Mouse (Mus musculus) neural tube, embryonic 11.5 days (tissue): ENCODE data around the gene D630003M21Rik. TPM values are rescaled to one million over a fixed set of nuclear protein-coding genes. Genes with fewer than 3 reads are reported as not detected.

Source experiments
- ATAC-seq: fragments of 200-750 bp; cut with Nextera tagmentation; 2 replicates; pipeline ENCODE4 v1.8.0; 2017; ENCODE audit warnings: moderate number of reproducible peaks, mild to moderate bottlenecking, moderate TSS enrichment, moderate library complexity; ENCODE audit not compliant: insufficient read depth, low FRiP score, low TSS enrichment
- DNase-seq: peaks from one replicate; pipeline ENCODE4 v3.0.0-alpha.2; 2015; ENCODE audit warnings: low spot score
- H3K27ac ChIP-seq: fragments of 300-500 bp; sonication (generic); 2 replicates; pipeline ENCODE4 v1.5.1; 2014; ENCODE audit warnings: low read depth, mild to moderate bottlenecking, low read length
- H3K27me3 ChIP-seq: fragments of 300-500 bp; sonication (generic); 2 replicates; pipeline ENCODE4 v1.6.1; 2014; ENCODE audit warnings: mild to moderate bottlenecking, low read length, mixed read lengths; ENCODE audit not compliant: control insufficient read depth, insufficient read depth
- H3K36me3 ChIP-seq: fragments of 300-500 bp; sonication (generic); 2 replicates; pipeline ENCODE4 v1.6.1; 2014; ENCODE audit warnings: mild to moderate bottlenecking, low read length, moderate library complexity, mixed read lengths; ENCODE audit not compliant: control insufficient read depth, insufficient read depth
- H3K4me1 ChIP-seq: fragments of 300-500 bp; sonication (generic); 2 replicates; pipeline ENCODE4 v1.6.1; 2014; ENCODE audit warnings: low read length, mixed read lengths; ENCODE audit not compliant: control insufficient read depth, insufficient read depth
- H3K4me2 ChIP-seq: fragments of 300-500 bp; sonication (generic); 2 replicates; pipeline ENCODE4 v1.6.1; 2014; ENCODE audit warnings: low read depth, mild to moderate bottlenecking, moderate library complexity
- H3K4me3 ChIP-seq: fragments of 300-500 bp; sonication (generic); 2 replicates; pipeline ENCODE4 v1.5.1; 2014; ENCODE audit warnings: low read depth, low read length
- H3K9ac ChIP-seq: fragments of 300-500 bp; sonication (generic); 2 replicates; pipeline ENCODE4 v1.6.1; 2014; ENCODE audit warnings: mild to moderate bottlenecking, low read length
- H3K9me3 ChIP-seq: fragments of 300-500 bp; sonication (generic); 2 replicates; pipeline ENCODE4 v1.6.1; 2016; ENCODE audit warnings: low read length; ENCODE audit not compliant: control insufficient read depth
- WGBS: fragments of 180-500 bp; shearing (Covaris S2); extraction: QIAGEN DNeasy Blood & Tissue Kit; methylation state at CpG from one replicate; pipeline ENCODE4 v1.1.7; 2014; 5-methylcytosine and 5-hydroxymethylcytosine counted together
- polyA plus RNA-seq: library from polyadenylated mRNA; unstranded; fragments of >200 nt; fragmentation: Nextera tagmentation; extraction: Ambion mirVana; gene quantifications from 2 replicates; pipeline ENCODE4 v1.2.1, GENCODE M21; 2014

The D630003M21Rik gene
- polyA plus RNA-seq, 1 experiment from 2014 or later: 3.6 TPM

GRCm38 (mm10) chr2:158141690-158142440, 87.2 kb downstream of the D630003M21Rik start:
- Histone ChIP-seq H3K9ac (no peak overlapping the region), H3K27me3 (peaks cover 6% of the 10 kb centered on the region; the same call in 1 of the 2 replicates), H3K4me3 (no peak overlapping the region), H3K4me1 (peaks cover 8% of the 10 kb centered on the region; the same call in 1 of the 2 replicates), H3K27ac (no peak overlapping the region), H3K9me3 (no peaks in the 10 kb centered on the region), H3K36me3 (no peaks in the 10 kb centered on the region), H3K4me2 (no peak overlapping the region)
- DNase-seq (no peak), ATAC-seq (no peak)
- WGBS: 90% methylated on average over 7 of the region's 7 CpGs

- Histone ChIP-seq H3K4me2 (no peak overlapping the region), H3K4me3 (no peak overlapping the region), H3K36me3 (no peaks in the 10 kb centered on the region), H3K9me3 (no peaks in the 10 kb centered on the region), H3K27me3 (peaks cover 6% of the 10 kb centered on the region; the same call in 1 of the 2 replicates), H3K9ac (no peak overlapping the region), H3K27ac (no peak overlapping the region), H3K4me1 (peaks cover 8% of the 10 kb centered on the region; the same call in 1 of the 2 replicates)
- WGBS: 81% methylated on average over 7 of the region's 7 CpGs
- no peak for DNase-seq
- ATAC-seq: no peak
These were observed 87.8 kb downstream of the D630003M21Rik start for GRCm38 (mm10) chr2:158141271-158141670.

- no peak for ATAC-seq
- Histone ChIP-seq H3K4me2 (no peak overlapping the region), H3K27ac (no peak overlapping the region), H3K9ac (no peak overlapping the region), H3K4me3 (no peak overlapping the region), H3K4me1 (peaks cover 5% of the 10 kb centered on the region; the same call in 1 of the 2 replicates), H3K27me3 (peaks cover 1% of the 10 kb centered on the region; the same call in 1 of the 2 replicates), H3K36me3 (no peaks in the 10 kb centered on the region), H3K9me3 (no peaks in the 10 kb centered on the region)
- no peak for DNase-seq
- WGBS: 91% methylated on average over 5 of the region's 5 CpGs
These were observed 88.4 kb downstream of the D630003M21Rik start for GRCm38 (mm10) chr2:158140664-158141063.

DNA sequence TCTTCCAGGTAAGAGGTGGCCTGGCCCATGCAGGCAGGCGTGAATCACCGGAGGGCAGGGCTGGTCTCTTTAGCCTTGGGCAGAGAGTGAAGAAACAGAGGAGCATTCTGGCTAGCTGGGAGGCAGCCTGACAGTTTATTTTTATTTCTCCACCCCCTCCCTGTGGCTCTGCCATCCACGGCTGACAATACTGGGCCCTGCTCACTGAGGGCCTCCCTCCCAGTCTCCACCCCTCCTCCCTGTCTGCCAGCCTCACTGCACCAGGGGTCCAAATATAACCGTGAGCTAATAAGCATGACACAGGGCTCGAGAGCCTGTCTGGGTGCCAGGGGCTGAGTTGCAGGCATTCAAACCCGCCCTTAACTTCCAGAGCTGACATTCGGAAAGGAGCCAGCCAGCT, 89.4 kb downstream of the D630003M21Rik start:
- ATAC-seq (no peak), DNase-seq (no peak)
- Histone ChIP-seq H3K27ac (no peak overlapping the region), H3K4me2 (no peak overlapping the region), H3K36me3 (no peaks in the 10 kb centered on the region), H3K4me3 (no peak overlapping the region), H3K27me3 (no peaks in the 10 kb centered on the region), H3K9me3 (no peaks in the 10 kb centered on the region), H3K4me1 (peaks cover 5% of the 10 kb centered on the region; the same call in 1 of the 2 replicates), H3K9ac (no peak overlapping the region)
- WGBS: 38% methylated on average over 7 of the region's 7 CpGs

- H3K9ac ChIP-seq: no peak overlapping the region
- no peak for ATAC-seq
- H3K4me1 ChIP-seq: peaks cover 5% of the 10 kb centered on the region; the same call in 1 of the 2 replicates
- H3K36me3 ChIP-seq: no peaks in the 10 kb centered on the region
- H3K4me2 ChIP-seq: no peak overlapping the region
- H3K4me3 ChIP-seq: no peak overlapping the region
- WGBS: 93% methylated on average over 9 of the region's 9 CpGs
- DNase-seq: no peak
- no peaks in the 10 kb centered on the region for H3K27me3 ChIP-seq
- H3K9me3 ChIP-seq: no peaks in the 10 kb centered on the region
- H3K27ac ChIP-seq: no peak overlapping the region
These were observed 90.2 kb downstream of the D630003M21Rik start for GRCm38 (mm10) chr2:158138778-158139177.

- no peaks in the 10 kb centered on the region for H3K9me3 ChIP-seq
These were observed 91.3 kb downstream of the D630003M21Rik start for GRCm38 (mm10) chr2:158137771-158138170.

GRCm38 (mm10) chr2:158136205-158136604, 92.8 kb downstream of the D630003M21Rik start:
- Histone ChIP-seq H3K9ac (no peak overlapping the region), H3K36me3 (no peaks in the 10 kb centered on the region), H3K27ac (no peak overlapping the region), H3K27me3 (no peaks in the 10 kb centered on the region), H3K4me2 (no peak overlapping the region), H3K4me3 (no peak overlapping the region), H3K4me1 (no peaks in the 10 kb centered on the region), H3K9me3 (no peaks in the 10 kb centered on the region)
- WGBS: 50% methylated on average over 7 of the region's 7 CpGs
- DNase-seq (no peak), ATAC-seq (no peak)

More at GRCm38 (mm10) chr2:158137771-158138170, 91.3 kb downstream of the D630003M21Rik start:
- H3K4me1 ChIP-seq: no peaks in the 10 kb centered on the region
- H3K9ac ChIP-seq: no peak overlapping the region
- H3K27me3 ChIP-seq: no peaks in the 10 kb centered on the region
- H3K36me3 ChIP-seq: no peaks in the 10 kb centered on the region
- DNase-seq: no peak
- no peak overlapping the region for H3K27ac ChIP-seq
- no peak for ATAC-seq
- WGBS: 87% methylated on average over 12 of the region's 12 CpGs
- no peak overlapping the region for H3K4me2 ChIP-seq
- H3K4me3 ChIP-seq: no peak overlapping the region

GRCm38 (mm10) chr2:158133050-158133449, 96.0 kb downstream of the D630003M21Rik start:
- H3K9ac ChIP-seq: no peak overlapping the region
- DNase-seq (no peak), ATAC-seq (no peak)
- H3K4me2 ChIP-seq: no peak overlapping the region
- H3K27ac ChIP-seq: no peak overlapping the region
- no peaks in the 10 kb centered on the region for H3K9me3 ChIP-seq
- H3K4me3 ChIP-seq: no peak overlapping the region
- no peaks in the 10 kb centered on the region for H3K36me3 ChIP-seq
- peaks cover 5% of the 10 kb centered on the region; the same call in 1 of the 2 replicates for H3K4me1 ChIP-seq
- no peaks in the 10 kb centered on the region for H3K27me3 ChIP-seq
- 75% methylated on average over 6 of the region's 6 CpGs for WGBS
